8 mouse cellular contexts compared by ENCODE assay signal in the genomic region with DNA sequence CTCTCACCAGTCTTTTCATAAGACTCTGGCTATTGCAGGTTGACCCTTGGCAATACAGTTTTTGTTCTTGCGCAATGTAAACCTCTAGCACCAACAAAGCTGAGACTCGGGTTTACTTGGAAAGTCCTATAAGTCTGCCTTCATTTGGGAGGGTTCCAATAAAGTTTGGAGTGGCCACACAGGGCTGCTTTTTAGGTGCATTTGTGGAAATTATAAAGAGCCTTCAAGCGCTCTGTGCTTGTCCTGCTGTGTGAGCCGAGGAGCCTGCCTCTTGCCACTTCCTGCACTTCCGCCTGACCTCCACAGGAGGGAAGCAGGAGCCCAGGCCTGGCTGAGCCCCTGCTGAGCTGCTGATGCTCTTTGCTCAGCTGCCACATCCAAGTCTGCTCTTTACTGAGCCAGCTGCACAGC. TPM values are rescaled to one million over a fixed set of nuclear protein-coding genes. Genes with fewer than 3 reads are reported as not detected.
A peak's percentile ranks its signal among the peaks of the same experiment; 100 is the strongest.
DNase-seq lines count a peak whose midpoint lies in the region; ATAC-seq and TF ChIP-seq lines count a peak whose summit lies in the region.

No protein-coding gene starts in this region.

- no peak overlapping the region for H3K4me3 ChIP-seq in heart, embryonic 14.5 days (ENCODE audit: control insufficient read depth in 1 of 2, insufficient read depth in 1 of 2, low read depth in 1 of 2, low read length in 2 of 2)
- no peak overlapping the region for H3K4me3 ChIP-seq in kidney, postnatal 0 days (replicated peaks; ENCODE audit: low read depth, low read length)
- no peak overlapping the region for H3K4me3 ChIP-seq in small intestine, adult 2 months (ENCODE audit: low read depth, low read length)

- H3K9ac ChIP-seq in heart, embryonic 14.5 days (ENCODE audit: low read length): no peak overlapping the region
- no peak overlapping the region for H3K9ac ChIP-seq in kidney, postnatal 0 days (ENCODE audit: low read depth, low read length)

- TF ChIP-seq CTCF in kidney, postnatal 0 days (IDR thresholded peaks at IDR 0.05; ENCODE audit: low read depth): peak; percentile 90
- TF ChIP-seq CTCF in small intestine, adult 2 months (IDR thresholded peaks at IDR 0.05; ENCODE audit: extremely low read depth, insufficient read length, insufficient replicate concordance, low read depth, low read length): peak; percentile 82

- WGBS in heart, embryonic 14.5 days: 28% methylated on average over 5 of the region's 5 CpGs
- WGBS in kidney, postnatal 0 days: 34% methylated on average over 5 of the region's 5 CpGs
- 30% methylated on average over 5 of the region's 5 CpGs for WGBS in small intestine, adult 2 months

- no peak for TF ChIP-seq POLR2A in small intestine, adult 2 months (IDR thresholded peaks at IDR 0.05; ENCODE audit: low read depth, low read length)

- peak; percentile 22 to 52 for DNase-seq in urinary bladder, adult 18-20 months (ENCODE audit: low spot score in 2 of 2)
- DNase-seq in urinary bladder, postnatal 10 days (ENCODE audit: low spot score): no peak
- DNase-seq in embryo, embryonic 10.5 days (ENCODE audit: low spot score): peak; percentile 71
- peak; percentile 87 for DNase-seq in kidney, postnatal 0 days (ENCODE audit: low spot score)
- peak; percentile 65 for DNase-seq in lung, postnatal 36 days
- no peak for DNase-seq in spleen, postnatal 36 days (ENCODE audit: low spot score in 2 of 2)

- ATAC-seq in heart, embryonic 14.5 days (ENCODE audit: insufficient number of reproducible peaks, insufficient read depth, low FRiP score, low read depth): 0 out of 2 replicates have a peak, but pooled peaks have one; percentile 31
- ATAC-seq in kidney, postnatal 0 days (replicated peaks; ENCODE audit: low FRiP score, low read depth): peak; percentile 76

- H3K4me2 ChIP-seq in heart, embryonic 14.5 days (ENCODE audit: low read length): no peak overlapping the region
- H3K4me2 ChIP-seq in kidney, postnatal 0 days (ENCODE audit: low read length): no peak overlapping the region

- H3K27me3 ChIP-seq in heart, embryonic 14.5 days (ENCODE audit: control insufficient read depth, insufficient read depth, low read length): no peaks in the 10 kb centered on the region
- no peaks in the 10 kb centered on the region for H3K27me3 ChIP-seq in kidney, postnatal 0 days (ENCODE audit: insufficient read depth, low read length)
- H3K27me3 ChIP-seq in small intestine, adult 2 months (ENCODE audit: control insufficient read depth, insufficient read depth, low read length): no peaks in the 10 kb centered on the region

- H3K4me1 ChIP-seq in heart, embryonic 14.5 days (ENCODE audit: control insufficient read depth in 2 of 2, insufficient read depth in 2 of 2, low read length in 2 of 2): no peaks in the 10 kb centered on the region
- H3K4me1 ChIP-seq in kidney, postnatal 0 days (replicated peaks; ENCODE audit: insufficient read depth, low read length): no peaks in the 10 kb centered on the region
- no peaks in the 10 kb centered on the region for H3K4me1 ChIP-seq in small intestine, adult 2 months (ENCODE audit: control insufficient read depth, insufficient read depth, insufficient read length, low read length)

- H3K9me3 ChIP-seq in heart, embryonic 14.5 days (ENCODE audit: control insufficient read depth, low read length): no peaks in the 10 kb centered on the region
- no peaks in the 10 kb centered on the region for H3K9me3 ChIP-seq in kidney, postnatal 0 days (replicated peaks; ENCODE audit: low read length)

- H3K36me3 ChIP-seq in heart, embryonic 14.5 days (ENCODE audit: control insufficient read depth, insufficient read depth, low read length): peaks cover 25% of the 10 kb centered on the region
- H3K36me3 ChIP-seq in kidney, postnatal 0 days (ENCODE audit: insufficient read depth, low read length): peaks cover 16% of the 10 kb centered on the region
- peaks cover 16% of the 10 kb centered on the region for H3K36me3 ChIP-seq in small intestine, adult 2 months (ENCODE audit: control insufficient read depth, insufficient read depth, low read length)

- no peak overlapping the region for H3K27ac ChIP-seq in heart, embryonic 14.5 days (replicated peaks in 1 of 2; ENCODE audit: control insufficient read depth in 1 of 2, insufficient read depth in 1 of 2, low read depth in 2 of 2, low read length in 2 of 2)
- H3K27ac ChIP-seq in kidney, postnatal 0 days: no peak overlapping the region
- H3K27ac ChIP-seq in small intestine, adult 2 months (ENCODE audit: insufficient read depth, low read depth, low read length): no peak overlapping the region

RNA-seq across cellular contexts. Expression of gene Clcn2, which starts 6.8 kb away (rescaled TPM):
- 4.0 and 5.1 TPM in 2 replicates for polyA plus RNA-seq in heart, embryonic 14.5 days (2014; fragmentation: Nextera tagmentation; extraction: Ambion mirVana)
- polyA plus RNA-seq in kidney, postnatal 0 days (2015; fragmentation: Nextera tagmentation; extraction: Ambion mirVana): 10.2 and 10.7 TPM in 2 replicates
- polyA plus RNA-seq in small intestine, adult 2 months (2012; rRNA removed): 102 and 218 TPM in 2 replicates

RNA-seq across cellular contexts. Expression of gene Polr2h, which starts 6.9 kb away (rescaled TPM):
- 53.2 and 58.4 TPM in 2 replicates for polyA plus RNA-seq in heart, embryonic 14.5 days (2014; fragmentation: Nextera tagmentation; extraction: Ambion mirVana)
- 98.6 and 105 TPM in 2 replicates for polyA plus RNA-seq in kidney, postnatal 0 days (2015; fragmentation: Nextera tagmentation; extraction: Ambion mirVana)
- polyA plus RNA-seq in small intestine, adult 2 months (2012; rRNA removed): 4.3 and 10.6 TPM in 2 replicates

RNA-seq across cellular contexts. Expression of gene Chrd, which starts 8.6 kb away (rescaled TPM):
- polyA plus RNA-seq in heart, embryonic 14.5 days (2014; fragmentation: Nextera tagmentation; extraction: Ambion mirVana): 0.67 and 0.70 TPM in 2 replicates
- 2.7 and 2.9 TPM in 2 replicates for polyA plus RNA-seq in kidney, postnatal 0 days (2015; fragmentation: Nextera tagmentation; extraction: Ambion mirVana)
- 2.2 and 3.3 TPM in 2 replicates for polyA plus RNA-seq in small intestine, adult 2 months (2012; rRNA removed)

RNA-seq across cellular contexts. Expression of gene Thpo, which starts 10.0 kb away (rescaled TPM):
- polyA plus RNA-seq in heart, embryonic 14.5 days (2014; fragmentation: Nextera tagmentation; extraction: Ambion mirVana): 0.34 TPM in 1 of 2 replicates, not detected in the other
- 0.62 and 0.83 TPM in 2 replicates for polyA plus RNA-seq in kidney, postnatal 0 days (2015; fragmentation: Nextera tagmentation; extraction: Ambion mirVana)
- polyA plus RNA-seq in small intestine, adult 2 months (2012; rRNA removed): 2.0 and 4.0 TPM in 2 replicates

RNA-seq across cellular contexts. Expression of gene Fam131a, which starts 31.3 kb away (rescaled TPM):
- 7.1 and 7.2 TPM in 2 replicates for polyA plus RNA-seq in heart, embryonic 14.5 days (2014; fragmentation: Nextera tagmentation; extraction: Ambion mirVana)
- polyA plus RNA-seq in kidney, postnatal 0 days (2015; fragmentation: Nextera tagmentation; extraction: Ambion mirVana): 6.4 and 6.9 TPM in 2 replicates
- polyA plus RNA-seq in small intestine, adult 2 months (2012; rRNA removed): 2.5 and 3.9 TPM in 2 replicates

Comparison
In these comparisons a context has a peak if more than half of its experiments do, and no peak if none do; other contexts are left out.
1. DNase-seq: peak in urinary bladder, adult 18-20 months (2 of 2), embryo, embryonic 10.5 days (single experiment), kidney, postnatal 0 days (single experiment) and lung, postnatal 36 days (single experiment); none in urinary bladder, postnatal 10 days (single experiment) and spleen, postnatal 36 days (0 of 2).